Mouse (Mus musculus) spleen, adult 2 months (tissue): ENCODE measurements around the gene Neu3.

Experiments
- CTCF ChIP-seq: fragments of 200-500 bp; IDR thresholded peaks from 2 replicates; pipeline ENCODE4 v1.5.1; 2011; ENCODE audit warnings: mild to moderate bottlenecking, inconsistent platforms; ENCODE audit not compliant: insufficient read depth, insufficient read length, insufficient replicate concordance; ENCODE audit errors: extremely low read depth
- POLR2A ChIP-seq: fragments of 200-500 bp; IDR thresholded peaks from 2 replicates; pipeline ENCODE4 v1.6.1; 2011; ENCODE audit warnings: low read depth, low read length, inconsistent platforms

GRCm38 (mm10) chr7:99810814-99811213 lies 17.4 kb downstream of the Neu3 start:
- no peak for TF ChIP-seq POLR2A
- no peak for TF ChIP-seq CTCF
